Mouse (Mus musculus) thymus, postnatal 14 days (tissue): ENCODE results near the gene Etl4.

Experiments
- DNase-seq: peaks from one replicate; pipeline ENCODE4 v3.0.0; 2021

The Etl4 gene

DNA sequence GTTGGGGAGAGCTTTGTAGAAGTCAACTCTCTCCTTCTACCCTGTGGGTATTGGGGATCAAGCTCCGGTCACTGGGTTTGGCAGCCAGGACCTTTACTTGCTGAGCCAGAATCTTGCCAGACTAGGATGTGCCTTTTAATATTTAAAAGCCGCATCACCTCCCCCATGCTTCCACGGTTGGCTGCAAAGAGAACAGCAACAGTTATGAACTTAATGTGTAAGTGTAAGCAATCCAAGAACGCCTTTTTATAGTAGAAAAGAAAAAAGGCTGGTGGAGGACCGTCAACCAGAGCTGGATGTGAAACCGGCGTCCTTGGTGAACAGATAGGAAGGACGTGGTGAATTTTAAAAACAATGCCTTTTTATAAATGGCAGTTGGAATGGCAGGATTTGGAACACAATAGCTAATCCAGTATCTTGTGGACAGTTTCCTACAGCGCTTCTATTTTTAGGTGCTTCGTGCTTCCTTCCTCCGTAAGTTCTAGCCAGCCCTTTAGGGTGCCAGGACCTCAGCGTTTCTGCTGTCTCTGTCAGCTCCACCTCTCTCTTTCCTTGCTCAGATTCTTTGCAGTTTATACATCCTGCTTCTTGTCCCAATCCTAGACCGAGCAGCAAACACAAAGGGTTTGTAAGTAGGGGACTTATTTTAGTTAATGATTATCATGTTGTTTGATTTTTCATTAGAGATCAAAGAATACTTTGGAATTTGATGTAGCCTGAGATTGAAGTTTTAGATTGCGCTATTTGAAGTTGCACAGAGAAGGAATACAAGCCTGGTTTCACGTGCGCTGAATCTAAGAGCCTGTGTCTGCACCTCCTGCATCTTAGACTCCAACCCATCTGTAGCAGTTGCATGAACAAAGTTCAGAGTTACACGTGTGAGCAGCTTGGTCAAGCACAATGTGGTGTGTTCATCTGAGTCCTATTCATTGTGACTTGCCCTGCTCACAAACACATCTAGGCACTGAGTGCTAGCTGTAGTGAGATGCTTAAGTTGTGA, 535.9 kb downstream of the Etl4 start:
- DNase-seq, result no peak

- DNase-seq, result no peak
Measured at GRCm38 (mm10) chr2:20446180-20446579, 536.6 kb downstream of the Etl4 start.

GRCm38 (mm10) chr2:20450945-20451344, 541.4 kb downstream of the Etl4 start:
- no peak for DNase-seq

GRCm38 (mm10) chr2:20453506-20454206, 544.1 kb downstream of the Etl4 start:
- DNase-seq, result no peak

- no peak for DNase-seq
Measured at GRCm38 (mm10) chr2:20479199-20479598, 569.6 kb downstream of the Etl4 start.

DNA sequence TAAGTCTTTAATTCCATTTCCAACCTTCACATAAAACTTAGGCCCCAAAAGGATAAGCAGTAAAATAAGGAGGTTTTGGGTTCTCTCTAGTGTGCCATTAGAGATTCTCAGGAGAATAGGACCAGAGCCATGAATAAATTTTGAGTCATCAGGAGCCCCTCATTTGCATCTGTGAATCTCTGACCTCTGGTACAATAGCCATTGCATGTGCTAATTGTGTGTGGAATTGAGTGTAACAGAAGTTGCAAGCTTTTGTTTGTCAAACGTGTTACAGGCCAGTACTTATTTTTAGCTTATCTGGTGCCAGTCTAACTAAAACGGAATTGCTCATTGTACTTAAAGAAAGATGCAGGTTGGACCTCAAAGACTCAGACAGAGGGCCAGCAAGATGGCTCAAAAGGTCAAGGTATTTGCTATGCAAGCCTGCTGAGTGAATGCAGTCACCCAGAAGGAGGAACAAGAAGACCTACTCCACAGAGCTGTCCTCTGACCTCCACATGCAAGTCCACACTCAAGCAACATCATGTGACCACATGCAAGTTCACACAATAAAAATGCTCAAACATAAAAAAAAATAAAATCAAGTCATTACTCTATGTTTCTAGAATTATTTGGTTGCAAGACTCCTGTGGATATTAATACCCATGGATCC, 576.7 kb downstream of the Etl4 start:
- no peak for DNase-seq

- DNase-seq, result no peak
Measured at GRCm38 (mm10) chr2:20489090-20489489, 579.5 kb downstream of the Etl4 start.

DNA sequence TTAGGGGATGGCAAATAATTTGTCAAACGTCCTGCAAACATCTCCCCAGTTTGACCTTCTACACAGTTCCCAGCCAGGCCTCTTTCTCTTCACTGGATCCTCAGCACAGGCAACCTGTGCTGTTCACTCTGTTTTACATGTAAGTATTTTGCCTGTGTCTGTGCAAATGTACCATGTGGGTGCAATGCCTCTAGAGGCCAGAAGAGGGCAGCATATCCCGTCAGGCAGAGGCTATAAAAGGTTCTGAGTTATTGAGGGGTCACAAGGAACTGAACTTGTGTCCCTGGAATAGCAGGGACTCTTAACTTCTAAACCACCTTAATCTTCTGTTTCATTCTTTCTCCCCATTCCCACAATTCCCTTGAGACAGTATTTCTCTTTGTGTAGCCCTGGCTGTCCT, 582.5 kb downstream of the Etl4 start:
- DNase-seq, result peak; percentile 6

- no peak for DNase-seq
Measured at GRCm38 (mm10) chr2:20493806-20494205, 584.2 kb downstream of the Etl4 start.

GRCm38 (mm10) chr2:20494666-20495065, 585.1 kb downstream of the Etl4 start:
- peak; percentile 33 for DNase-seq

DNA sequence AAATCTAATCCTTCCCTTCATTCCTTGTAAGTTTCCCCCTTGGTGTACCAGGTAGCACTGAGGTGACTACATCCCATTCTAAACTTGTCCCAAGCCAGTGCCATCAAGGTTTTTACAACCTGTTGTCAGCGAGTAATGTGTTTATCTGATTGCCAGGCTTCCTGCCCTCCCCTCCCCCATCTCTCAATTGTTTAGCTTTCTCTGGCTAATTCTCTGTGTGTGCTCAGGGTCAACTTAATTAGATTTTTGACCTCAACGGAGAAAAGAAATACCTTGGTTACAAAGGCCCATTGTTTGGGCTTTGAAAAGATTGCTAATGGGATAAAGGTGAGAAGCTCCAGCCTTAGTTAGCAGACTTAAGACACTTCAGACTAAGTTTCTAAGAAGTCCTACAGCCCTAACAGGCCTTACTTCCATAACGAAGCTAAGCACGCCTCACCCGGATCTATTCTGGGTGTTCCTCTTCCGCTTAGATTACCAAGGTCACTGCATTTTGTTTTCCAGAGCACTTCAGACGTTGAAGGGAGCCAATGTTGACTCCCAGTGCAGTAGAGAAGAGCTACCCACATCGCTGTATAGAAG, 586.7 kb downstream of the Etl4 start:
- DNase-seq, result no peak

- no peak for DNase-seq
Measured at GRCm38 (mm10) chr2:20507832-20508723, 598.5 kb downstream of the Etl4 start.

- no peak for DNase-seq
Measured at GRCm38 (mm10) chr2:20508724-20509052, 599.1 kb downstream of the Etl4 start.

- no peak for DNase-seq
Measured at GRCm38 (mm10) chr2:20510061-20510460, 600.5 kb downstream of the Etl4 start.

DNA sequence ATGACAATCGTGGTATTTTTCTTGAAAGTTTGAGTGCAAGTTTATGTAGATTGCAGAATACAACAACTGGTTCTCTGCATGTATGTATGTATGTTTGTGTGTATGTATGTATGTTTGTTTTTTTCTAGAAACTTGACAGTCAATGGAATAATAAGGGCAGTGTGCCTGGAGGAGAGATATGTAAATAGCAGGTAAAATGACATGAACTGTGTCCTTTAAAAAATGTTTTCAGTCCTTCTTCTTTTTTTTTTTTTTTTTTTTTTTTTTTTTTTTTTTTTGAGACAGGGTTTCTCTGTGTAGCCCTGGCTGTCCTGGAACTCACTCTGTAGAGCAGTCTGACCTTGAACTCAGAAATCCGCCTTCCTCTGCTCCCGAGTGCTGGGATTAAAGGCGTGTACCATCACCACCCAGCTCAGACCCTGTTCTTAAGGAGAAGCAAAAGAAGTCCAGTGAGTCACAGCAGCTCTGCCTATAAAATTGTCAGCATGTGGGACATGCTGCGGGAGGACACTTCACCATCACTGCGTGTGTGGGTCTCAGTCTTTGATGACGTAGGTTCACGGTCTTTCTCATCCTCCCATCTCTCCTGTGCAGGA, 606.8 kb downstream of the Etl4 start:
- DNase-seq, result no peak

DNA sequence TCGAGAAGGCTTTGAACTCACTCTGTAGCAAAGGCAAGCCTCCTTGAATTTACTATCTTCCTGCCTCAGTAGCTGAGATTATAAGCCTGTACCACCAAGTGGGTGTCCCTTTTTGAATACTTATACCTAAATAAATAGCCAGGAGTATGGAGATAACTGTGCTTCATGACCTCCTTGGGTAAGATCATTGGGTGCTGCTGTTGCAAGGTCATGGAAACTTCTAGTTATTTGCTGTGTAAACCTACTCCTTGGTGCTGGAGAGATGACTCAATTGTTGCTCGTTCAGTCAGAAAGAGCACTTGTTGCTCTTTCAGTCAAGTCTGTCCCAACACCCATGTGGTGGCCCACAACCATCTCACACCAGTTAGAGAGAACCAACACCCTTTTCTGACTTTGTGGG, 608.3 kb downstream of the Etl4 start:
- DNase-seq, result no peak

- no peak for DNase-seq
Measured at GRCm38 (mm10) chr2:20518506-20518905, 608.9 kb downstream of the Etl4 start.

- no peak for DNase-seq
Measured at GRCm38 (mm10) chr2:20519447-20520098, 610.0 kb downstream of the Etl4 start.

DNA sequence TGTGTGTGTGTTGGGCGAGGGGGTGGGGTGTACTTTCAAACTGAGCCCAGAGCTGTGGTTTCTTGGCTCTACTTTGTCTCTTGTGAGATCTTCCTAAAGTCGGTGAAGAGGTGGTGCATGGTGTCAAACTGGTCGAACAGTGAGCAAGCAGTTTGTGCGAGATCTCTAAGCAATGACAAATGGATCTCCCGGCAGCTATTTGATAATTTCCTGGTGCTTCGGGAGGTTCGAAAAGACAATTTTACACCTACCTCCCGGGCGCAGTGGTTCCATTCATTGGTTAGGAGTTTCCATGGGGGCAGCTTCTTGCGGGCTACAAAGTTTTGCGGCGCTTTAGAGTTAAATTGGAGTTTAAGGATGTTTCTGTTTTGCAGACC, 610.5 kb downstream of the Etl4 start:
- DNase-seq, result no peak

GRCm38 (mm10) chr2:20520636-20521595, 611.3 kb downstream of the Etl4 start:
- no peak for DNase-seq
